27 mouse cellular contexts compared by ENCODE assay signal in genomic region chr13:15329561-15329960, GRCm38 (mm10).
DNase-seq lines count a peak whose midpoint lies in the region; ATAC-seq and TF ChIP-seq lines count a peak whose summit lies in the region.
"Had no signal": no experiment of that assay in that cellular context is flagged by ENCODE, and none has a peak within 500 bp of the region (broad histone marks: within the 10 kb centered on the region; RNA-seq: fewer than 3 reads in every experiment).

No protein-coding gene starts in this region.

- H3K27ac ChIP-seq in forebrain, postnatal 0 days (ENCODE audit: low read depth, low read length): no peak overlapping the region
- no peak overlapping the region for H3K27ac ChIP-seq in forebrain, embryonic 13.5 days
- H3K27ac ChIP-seq in liver, postnatal 0 days (ENCODE audit: low read depth): no peak overlapping the region
- H3K27ac ChIP-seq: embryonic facial prominence, embryonic 13.5 days; hindbrain, embryonic 15.5 days; kidney, embryonic 15.5 days; midbrain, embryonic 15.5 days; stomach, embryonic 15.5 days had no signal

- WGBS in forebrain, postnatal 0 days: 89% methylated on average over 3 of the region's 3 CpGs
- WGBS in forebrain, embryonic 13.5 days: 90% methylated on average over 3 of the region's 3 CpGs
- WGBS in liver, postnatal 0 days (ENCODE audit: insufficient replicate concordance): 73% methylated on average over 3 of the region's 3 CpGs

- H3K9me3 ChIP-seq in forebrain, postnatal 0 days (ENCODE audit: low read length): no peaks in the 10 kb centered on the region
- H3K9me3 ChIP-seq in forebrain, embryonic 13.5 days (replicated peaks): no peaks in the 10 kb centered on the region
- H3K9me3 ChIP-seq in liver, postnatal 0 days (ENCODE audit: low read length): no peaks in the 10 kb centered on the region
- no peaks in the 10 kb centered on the region for H3K9me3 ChIP-seq in E14TG2a.4 (ENCODE audit: low read length)
- H3K9me3 ChIP-seq: embryonic facial prominence, embryonic 13.5 days; hindbrain, embryonic 15.5 days; kidney, embryonic 15.5 days; midbrain, embryonic 15.5 days; stomach, embryonic 15.5 days had no signal

- H3K27me3 ChIP-seq in forebrain, postnatal 0 days (ENCODE audit: insufficient read depth, low read length): no peaks in the 10 kb centered on the region
- H3K27me3 ChIP-seq in forebrain, embryonic 13.5 days: no peaks in the 10 kb centered on the region
- H3K27me3 ChIP-seq in liver, postnatal 0 days (ENCODE audit: insufficient read depth, low read length): no peaks in the 10 kb centered on the region
- no peaks in the 10 kb centered on the region for H3K27me3 ChIP-seq in E14TG2a.4 (ENCODE audit: insufficient read depth, low read length)
- H3K27me3 ChIP-seq: embryonic facial prominence, embryonic 13.5 days; hindbrain, embryonic 15.5 days; kidney, embryonic 15.5 days; midbrain, embryonic 15.5 days; stomach, embryonic 15.5 days had no signal

- no peak for DNase-seq in forebrain, postnatal 0 days
- DNase-seq in liver, postnatal 0 days: no peak
- DNase-seq in liver (no peak), ZHBTc4 (ENCODE audit: low read depth, low spot score) (peak; percentile 45)
- DNase-seq in left cerebral cortex, adult 9 months (ENCODE audit: low spot score in 2 of 2): no peak
- DNase-seq in testis, postnatal 10 days (ENCODE audit: low spot score): no peak
- DNase-seq: adrenal gland, adult 2 months; cerebellum, adult 11-12 months; cerebellum, postnatal 14 days; gastrocnemius, postnatal 14 days; heart, adult 11 months; lung, adult 18-20 months; lung, postnatal 4 days; right cerebral cortex, adult 18-20 months; right cerebral cortex, postnatal 4 days had no signal

- TF ChIP-seq EP300 in liver, postnatal 0 days (IDR thresholded peaks at IDR 0.05; ENCODE audit: low read depth): no peak

- no peak for ATAC-seq in forebrain, postnatal 0 days
- no peak for ATAC-seq in forebrain, embryonic 13.5 days
- ATAC-seq in liver, postnatal 0 days: no peak
- ATAC-seq: forebrain, embryonic 14.5 days; midbrain, embryonic 15.5 days had no signal

- H3K4me1 ChIP-seq in forebrain, postnatal 0 days (ENCODE audit: insufficient read depth): no peaks in the 10 kb centered on the region
- no peaks in the 10 kb centered on the region for H3K4me1 ChIP-seq in forebrain, embryonic 13.5 days
- H3K4me1 ChIP-seq in liver, postnatal 0 days (ENCODE audit: insufficient read depth): no peaks in the 10 kb centered on the region
- no peaks in the 10 kb centered on the region for H3K4me1 ChIP-seq in E14TG2a.4 (replicated peaks; ENCODE audit: low read depth, low read length)
- H3K4me1 ChIP-seq: hindbrain, embryonic 15.5 days; kidney, embryonic 15.5 days; midbrain, embryonic 15.5 days; stomach, embryonic 15.5 days had no signal

- TF ChIP-seq CTCF in forebrain, postnatal 0 days (IDR thresholded peaks at IDR 0.05; ENCODE audit: low read depth): 0 out of 2 replicates have a peak, but pooled peaks have one; percentile 13
- 0 out of 2 replicates have a peak, but pooled peaks have one; percentile 9 for TF ChIP-seq CTCF in liver, postnatal 0 days (IDR thresholded peaks at IDR 0.05; ENCODE audit: low read depth)
- peak; percentile 74 for TF ChIP-seq CTCF in E14TG2a.4 (conservative IDR thresholded peaks at IDR 0.05; ENCODE audit: low read length)

- no peak overlapping the region for H3K4me2 ChIP-seq in forebrain, postnatal 0 days (ENCODE audit: low read depth)
- H3K4me2 ChIP-seq in forebrain, embryonic 13.5 days: no peak overlapping the region
- H3K4me2 ChIP-seq in liver, postnatal 0 days (ENCODE audit: low read depth, low read length): no peak overlapping the region
- H3K4me2 ChIP-seq: embryonic facial prominence, embryonic 13.5 days; heart, embryonic 11.5 days; hindbrain, embryonic 15.5 days; kidney, embryonic 15.5 days; liver, embryonic 11.5 days; midbrain, embryonic 15.5 days; stomach, embryonic 15.5 days had no signal

- no peak overlapping the region for H3K9ac ChIP-seq in forebrain, postnatal 0 days
- H3K9ac ChIP-seq in forebrain, embryonic 13.5 days: no peak overlapping the region
- H3K9ac ChIP-seq in liver, postnatal 0 days (replicated peaks): no peak overlapping the region
- H3K9ac ChIP-seq: embryonic facial prominence, embryonic 13.5 days; hindbrain, embryonic 15.5 days; kidney, embryonic 15.5 days; midbrain, embryonic 15.5 days; stomach, embryonic 15.5 days had no signal

- H3K36me3 ChIP-seq in forebrain, postnatal 0 days (ENCODE audit: insufficient read depth): no peaks in the 10 kb centered on the region
- H3K36me3 ChIP-seq in forebrain, embryonic 13.5 days (ENCODE audit: poor library complexity, severe bottlenecking): no peaks in the 10 kb centered on the region
- no peaks in the 10 kb centered on the region for H3K36me3 ChIP-seq in liver, postnatal 0 days (replicated peaks; ENCODE audit: insufficient read depth, low read length)
- H3K36me3 ChIP-seq in E14TG2a.4 (ENCODE audit: insufficient read depth, low read length): no peaks in the 10 kb centered on the region
- H3K36me3 ChIP-seq: embryonic facial prominence, embryonic 13.5 days; hindbrain, embryonic 15.5 days; kidney, embryonic 15.5 days; midbrain, embryonic 15.5 days; stomach, embryonic 15.5 days had no signal

- H3K4me3 ChIP-seq in forebrain, postnatal 0 days (ENCODE audit: low read depth, low read length): no peak overlapping the region
- H3K4me3 ChIP-seq in forebrain, embryonic 13.5 days: no peak overlapping the region
- H3K4me3 ChIP-seq in liver, postnatal 0 days (ENCODE audit: low read depth, low read length): no peak overlapping the region
- no peak overlapping the region for H3K4me3 ChIP-seq in E14TG2a.4 (replicated peaks; ENCODE audit: low read length)
- H3K4me3 ChIP-seq: embryonic facial prominence, embryonic 13.5 days; erythroblast, embryonic 14.5 days; hindbrain, embryonic 15.5 days; kidney, embryonic 15.5 days; midbrain, embryonic 15.5 days; myocyte; stomach, embryonic 15.5 days had no signal

Comparison
In these comparisons a context has a peak if more than half of its experiments do, and no peak if none do; other contexts are left out.
1. CTCF ChIP-seq: peak in every context shown above with its lines; median percentile 74 in E14TG2a.4; 13 in forebrain, postnatal 0 days; 9 in liver, postnatal 0 days.